Mouse (Mus musculus) testis, adult 2 months (tissue): ENCODE data around the gene Olfr1417.

Source experiments
- CTCF ChIP-seq: fragments of 200-500 bp; IDR thresholded peaks from 2 replicates; pipeline ENCODE4 v1.5.1; 2012; ENCODE audit warnings: low read depth, mild to moderate bottlenecking, inconsistent platforms, low read length, moderate library complexity; ENCODE audit not compliant: control insufficient read depth, insufficient read depth, insufficient replicate concordance
- POLR2A ChIP-seq: fragments of 200-500 bp; IDR thresholded peaks from 2 replicates; pipeline ENCODE4 v1.6.1; 2012; ENCODE audit warnings: low read depth, mild to moderate bottlenecking, inconsistent platforms, low read length, moderate library complexity; ENCODE audit not compliant: control insufficient read depth

DNA sequence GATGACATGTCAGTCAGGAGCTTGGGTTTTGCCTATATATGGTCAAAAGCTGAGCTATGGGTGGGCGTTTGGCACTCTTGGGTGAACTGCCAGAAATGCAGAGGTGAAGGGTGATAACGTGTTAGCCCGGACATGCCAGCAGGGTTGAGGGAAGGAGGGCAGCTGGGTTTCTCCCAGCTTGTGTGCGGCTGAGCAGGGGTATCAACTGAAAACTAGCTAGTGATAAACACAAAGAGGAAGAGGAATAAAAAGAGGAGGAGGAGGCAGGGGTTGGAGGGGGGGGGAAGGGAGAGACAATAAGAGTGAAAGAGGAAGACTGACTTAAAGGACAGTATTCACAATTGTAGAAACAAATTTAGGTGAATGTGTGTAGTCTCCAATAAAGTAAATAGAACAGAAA lies 13.6 kb upstream of the Olfr1417 start:
- TF ChIP-seq CTCF (no peak), POLR2A (no peak)
